Mouse (Mus musculus) activated CD4-positive, CD25-positive, alpha-beta regulatory T cell, adult 9 weeks (primary cell): ENCODE results near the gene Ccar1. TPM values are rescaled to one million over a fixed set of nuclear protein-coding genes. Genes with fewer than 3 reads are reported as not detected.

ENCODE experiments used
- polyA plus RNA-seq: library from polyadenylated mRNA; unstranded; fragments of 100-300 nt; shearing (Covaris generic); gene quantifications from one replicate; pipeline ENCODE4 v1.2.1, GENCODE M21; 2017

The Ccar1 gene
- polyA plus RNA-seq: 149 TPM

DNA sequence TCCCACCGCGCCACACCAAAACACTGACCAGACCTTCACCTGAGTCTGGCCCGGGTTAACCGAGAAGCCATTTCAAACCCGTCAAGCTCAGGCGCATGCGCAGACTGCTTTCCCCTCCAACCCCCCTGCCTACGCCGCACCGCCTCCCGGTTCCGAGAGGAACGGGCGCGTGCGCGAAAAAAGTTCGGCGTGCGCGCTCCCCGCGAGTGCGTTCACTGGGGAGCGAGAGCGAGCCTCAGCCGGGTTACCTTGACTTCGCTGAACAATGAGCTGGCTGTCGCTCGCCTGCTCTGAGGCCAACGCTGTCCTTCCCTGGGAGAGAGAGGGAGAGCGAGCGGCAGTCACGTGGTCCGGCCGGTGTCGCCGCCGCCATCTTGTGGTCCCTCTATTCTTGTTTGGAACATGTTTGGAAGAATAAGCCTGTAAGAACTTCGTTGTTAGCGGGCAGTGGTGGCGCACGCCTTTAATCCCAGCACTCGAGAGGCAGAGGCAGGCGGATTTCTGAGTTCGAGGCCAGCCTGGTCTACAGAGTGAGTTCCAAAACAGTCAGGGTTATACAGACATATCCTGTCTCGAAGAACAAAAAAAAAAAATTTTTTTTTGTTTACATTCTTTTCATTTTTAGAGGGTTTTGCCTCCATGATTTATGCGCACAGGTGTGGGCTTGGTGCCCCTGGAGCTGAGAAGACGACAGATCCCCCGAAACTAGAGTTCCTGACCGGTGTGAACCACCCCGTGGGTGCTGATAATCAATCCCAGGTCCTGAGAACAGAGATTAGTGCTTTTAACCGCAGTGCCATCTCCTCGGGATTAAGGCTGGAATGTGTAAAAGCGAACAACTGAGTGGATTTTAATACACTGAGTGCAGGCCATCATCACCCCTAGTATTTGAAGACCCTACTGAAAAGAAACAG lies at the start of gene Ccar1:
Gene Ccar1, minus strand, starts transcription at position 110 of the 914 bp plus-strand sequence.

DNA sequence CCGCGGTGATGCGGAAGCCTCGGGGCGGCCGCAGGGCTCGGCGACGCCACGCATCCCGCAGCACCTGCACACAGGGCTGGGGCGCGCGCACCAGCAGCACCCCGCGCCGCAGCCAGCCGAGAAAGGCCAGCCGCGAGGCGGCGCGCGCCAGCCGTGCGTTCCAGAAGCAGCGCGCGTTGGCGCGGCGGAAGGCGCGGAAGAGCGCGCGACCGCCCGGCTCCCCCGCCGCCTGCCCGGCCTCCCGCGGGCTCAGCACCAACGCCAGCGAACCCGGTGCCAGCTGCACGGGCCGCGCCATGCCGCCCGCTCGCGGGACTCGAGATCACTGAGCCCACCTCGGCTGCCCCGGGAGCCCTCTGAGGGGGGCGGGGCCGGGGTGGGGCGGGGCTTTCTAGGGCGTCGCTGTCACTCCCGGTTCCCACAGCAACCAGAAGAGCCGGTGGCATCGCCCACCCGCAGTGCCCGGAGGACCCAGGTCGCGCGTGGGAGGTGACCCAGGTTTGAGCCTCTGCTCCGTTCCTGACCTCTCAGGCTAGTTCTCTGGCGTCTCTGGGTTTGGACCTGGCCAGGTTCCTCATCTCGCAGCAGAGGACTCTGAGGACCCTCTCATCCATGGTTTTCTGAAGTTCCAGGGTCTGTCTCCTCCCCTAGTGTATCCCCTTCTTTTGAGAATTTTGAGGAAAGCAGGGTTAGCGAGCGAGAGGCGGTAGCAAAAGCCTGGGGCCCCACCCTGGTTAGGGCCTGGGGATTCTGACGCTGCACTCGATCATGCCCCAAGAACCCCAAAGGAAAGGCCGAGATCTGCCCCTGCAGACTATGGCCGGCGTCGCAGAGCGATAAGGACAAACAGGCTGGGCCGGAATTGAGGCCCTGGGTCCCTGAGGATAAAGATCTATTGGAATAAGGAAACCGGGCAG lies 66.1 kb downstream of the Ccar1 start, which contains the start of gene Stox1:
Gene Stox1, minus strand, starts transcription at position 358 of the 917 bp plus-strand sequence.

Other genes with a start within 250 kb of the Ccar1 start
- gene Kif1bp, start 213.8 kb downstream of the Ccar1 start, polyA plus RNA-seq: 6.0 TPM
- 55.3 TPM for gene Ddx21, start 190.0 kb downstream of the Ccar1 start, polyA plus RNA-seq
- gene Ddx50, start 141.1 kb downstream of the Ccar1 start, polyA plus RNA-seq: 142 TPM
- gene Stox1, start 66.2 kb downstream of the Ccar1 start, polyA plus RNA-seq: 1.7 TPM
- 10.7 TPM for gene Tet1, start 116.7 kb upstream of the Ccar1 start, polyA plus RNA-seq
- 2.1 TPM for gene Slc25a16, start 128.3 kb upstream of the Ccar1 start, polyA plus RNA-seq
- gene Dna2, start 154.7 kb upstream of the Ccar1 start, polyA plus RNA-seq: 4.0 TPM
- 43.7 TPM for gene Rufy2, start 187.9 kb upstream of the Ccar1 start, polyA plus RNA-seq
- 81.2 TPM for gene Hnrnph3, start 231.9 kb upstream of the Ccar1 start, polyA plus RNA-seq
- gene Pbld2, start 232.0 kb upstream of the Ccar1 start, polyA plus RNA-seq: 0.73 TPM